Mouse (Mus musculus) urinary bladder, postnatal 4 days (tissue): Measurements from ENCODE around the gene Adamtsl2.
A peak's percentile ranks its signal among the peaks of the same experiment; 100 is the strongest.

ENCODE experiments used
- DNase-seq, 2 experiments: peaks; one replicate each; pipeline ENCODE4 v3.0.0; 2021 to 2022; ENCODE audit warnings: low spot score in 2 of 2

The Adamtsl2 gene

DNA sequence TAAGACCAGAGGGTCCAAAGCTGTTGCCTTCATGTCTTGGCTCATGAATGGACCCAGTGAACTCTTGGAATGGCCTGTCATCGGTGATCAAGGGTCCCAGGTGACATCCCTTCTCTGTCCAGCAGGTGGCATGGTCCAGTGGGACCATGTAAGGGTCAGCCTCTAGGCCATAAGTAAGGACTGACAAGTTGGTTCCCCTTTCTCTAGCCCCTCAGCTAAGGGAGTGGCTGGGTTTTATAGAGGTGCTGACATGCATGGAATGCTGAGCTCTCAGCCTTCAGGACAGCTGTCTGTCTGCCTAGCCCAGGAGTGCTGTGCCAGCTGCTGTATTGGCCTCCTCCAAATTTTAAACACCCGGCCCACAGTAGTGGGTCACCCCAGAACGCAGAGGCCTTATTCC is 3.7 kb upstream of the Adamtsl2 start:
- DNase-seq, result no peak

DNA sequence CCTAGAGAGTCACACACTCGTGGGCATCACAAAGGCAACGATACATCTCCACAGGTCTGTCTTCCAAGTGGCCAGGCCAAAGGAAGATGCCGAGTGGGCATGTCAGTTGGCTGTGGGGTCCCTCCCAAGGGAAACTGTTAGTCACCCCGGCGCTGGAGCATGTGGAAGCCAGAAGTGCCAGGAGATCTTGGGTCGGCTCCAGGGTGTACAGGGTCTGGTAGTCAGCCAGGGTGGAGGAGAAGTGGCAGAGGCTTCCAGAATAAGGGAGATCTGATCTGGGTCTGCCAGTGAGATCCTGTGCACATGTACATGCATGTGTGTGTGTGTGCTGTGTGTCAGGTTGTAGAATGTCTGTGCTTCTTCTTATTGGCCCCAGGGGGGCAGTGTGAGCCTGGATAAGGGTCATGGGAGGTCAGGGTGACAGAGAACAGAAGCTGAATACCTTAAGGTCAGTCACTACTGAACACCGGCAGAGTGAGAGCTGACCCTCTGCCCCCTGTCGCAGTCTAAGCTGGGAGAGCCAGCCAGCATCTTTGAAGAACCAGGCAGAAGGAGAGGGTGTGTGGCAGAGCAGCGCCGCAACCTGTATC is 1.4 kb upstream of the Adamtsl2 start:
- no peak for DNase-seq

DNA sequence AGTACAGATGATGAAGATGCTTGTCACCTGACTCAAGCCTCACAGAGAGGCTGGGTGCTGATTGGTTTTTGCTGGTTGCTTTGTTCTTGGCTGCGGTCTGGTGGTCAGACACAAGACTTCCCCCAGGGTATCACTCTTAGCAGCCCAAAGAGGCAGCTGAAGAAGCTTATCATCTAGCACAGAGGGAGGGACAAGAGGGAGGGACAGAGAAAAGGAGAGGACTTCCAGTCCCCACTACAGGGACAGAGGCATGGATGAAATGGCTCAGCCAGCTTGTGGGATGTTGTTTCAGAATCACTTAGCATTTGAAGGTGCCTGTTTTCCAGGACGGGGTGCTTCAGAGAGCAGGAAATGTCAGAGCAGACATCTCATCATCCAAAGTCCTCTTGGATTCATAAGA is 867 bp upstream of the Adamtsl2 start:
- no peak for DNase-seq

DNA sequence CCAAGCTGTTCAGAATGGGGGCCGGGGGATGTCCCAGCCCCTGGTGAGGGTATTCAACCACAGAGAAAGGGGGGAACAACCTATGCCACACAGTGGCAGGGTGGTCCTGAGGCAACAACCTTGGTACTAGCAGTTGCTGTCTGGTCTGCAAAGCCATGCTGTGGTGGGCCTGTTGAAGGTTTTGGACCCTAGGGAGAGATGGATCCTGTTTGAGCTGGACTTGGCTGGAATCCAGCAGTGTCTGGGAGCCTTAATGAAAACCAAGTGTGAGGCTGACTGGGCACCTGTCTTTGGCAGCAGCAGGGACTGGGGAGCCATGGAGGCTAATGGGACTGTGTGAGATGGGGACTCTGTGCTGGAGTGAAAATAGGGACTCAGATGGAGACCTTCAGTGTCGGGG is 470 bp downstream of the Adamtsl2 start:
- DNase-seq, result no peak

DNA sequence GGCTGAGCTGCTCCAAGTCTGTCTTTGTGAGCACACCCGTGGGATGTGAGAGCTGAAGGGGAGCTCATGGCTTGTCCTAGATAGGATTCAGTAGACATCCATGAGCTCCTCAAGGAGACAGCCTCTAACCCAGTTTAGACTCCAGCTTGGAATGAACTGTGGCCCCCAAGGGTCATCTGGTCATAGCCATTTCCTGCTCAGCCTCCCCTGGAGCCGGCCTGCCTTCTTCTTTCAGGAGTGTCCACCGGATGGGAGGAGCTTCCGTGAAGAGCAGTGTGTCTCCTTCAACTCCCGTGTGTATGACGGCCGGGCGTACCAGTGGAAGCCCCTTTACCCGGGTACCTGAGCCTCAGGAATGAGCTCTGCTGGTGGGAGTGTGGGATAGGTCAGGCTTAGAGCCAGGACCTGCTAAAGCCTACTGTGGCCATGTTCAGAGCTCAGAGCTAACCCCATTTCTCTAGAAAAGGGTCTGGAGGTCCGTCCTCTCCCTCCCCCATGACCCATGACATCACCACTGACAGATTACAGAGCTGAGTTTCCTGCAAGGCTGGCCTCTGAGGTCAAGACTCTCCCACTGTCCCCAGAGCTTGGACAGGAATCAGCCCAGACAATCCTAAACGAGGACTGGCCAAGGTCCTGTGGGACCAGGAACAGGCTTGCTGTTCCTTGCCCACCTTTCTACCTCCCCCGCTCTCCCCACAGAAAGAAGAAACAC is 4.7 kb downstream of the Adamtsl2 start:
- DNase-seq, result no peak

DNA sequence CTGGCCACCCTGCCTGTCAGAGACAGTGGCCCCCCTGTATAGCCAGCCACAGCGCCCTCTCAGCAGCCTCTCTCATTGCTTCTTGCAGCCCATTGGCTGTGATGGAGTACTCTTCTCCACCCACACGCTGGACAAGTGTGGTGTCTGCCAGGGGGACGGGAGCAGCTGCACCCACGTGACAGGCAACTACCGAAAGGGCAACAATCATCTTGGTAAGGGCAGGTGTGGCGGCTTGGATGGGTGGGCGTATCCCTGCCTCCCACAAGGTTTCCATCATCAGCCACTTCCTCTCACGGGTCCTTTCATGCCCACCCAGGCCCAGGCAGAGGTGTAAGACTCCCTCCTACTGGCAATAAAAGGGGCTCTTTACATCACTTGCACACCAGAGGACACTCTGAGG is 5.8 kb downstream of the Adamtsl2 start:
- DNase-seq, result no peak

DNA sequence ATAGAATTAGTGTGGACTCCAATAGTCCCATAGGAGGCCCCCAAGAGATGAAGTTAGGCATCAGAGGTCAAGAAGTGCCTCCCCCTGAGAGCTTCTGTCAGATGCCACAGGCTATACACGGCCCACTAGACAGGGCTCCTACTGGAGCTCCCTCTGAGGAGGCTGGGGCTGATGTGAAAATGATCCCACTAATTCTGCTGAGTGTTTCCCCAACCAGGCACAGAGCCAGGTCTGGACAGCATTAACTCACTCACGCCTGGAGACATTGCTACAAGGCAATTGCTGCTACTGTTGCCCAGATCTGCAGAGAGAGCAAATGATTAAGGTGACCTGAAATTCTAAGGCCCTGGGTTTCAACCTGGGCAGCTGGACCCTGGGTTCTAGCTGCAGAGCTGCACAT is 6.6 kb downstream of the Adamtsl2 start:
- no peak for DNase-seq

DNA sequence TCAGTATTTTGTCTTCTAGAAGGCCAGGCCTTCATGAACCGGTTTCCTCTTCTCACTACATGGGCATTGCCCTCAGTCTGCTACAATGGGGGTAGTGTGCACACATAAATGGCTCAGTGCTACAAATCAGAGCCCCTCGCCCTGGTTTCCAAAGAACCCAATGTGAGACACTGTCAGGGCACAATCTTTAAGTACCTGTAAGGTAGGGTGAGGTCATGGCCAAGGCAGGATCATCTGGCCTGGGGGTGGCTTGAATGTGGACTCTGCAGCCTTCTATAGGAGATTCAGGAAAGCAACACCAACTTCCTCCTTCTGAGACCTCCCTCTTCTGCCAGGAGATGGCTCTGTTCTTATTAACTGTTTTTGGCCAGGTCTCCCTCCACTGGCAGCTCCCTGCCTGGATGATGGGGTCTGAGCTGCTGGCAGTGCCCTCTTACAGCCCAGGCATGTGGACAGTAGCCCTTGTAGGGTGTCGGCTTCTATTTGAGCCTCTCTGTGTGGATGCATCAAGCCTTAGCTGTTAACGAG is 7.4 kb downstream of the Adamtsl2 start:
- DNase-seq, result no peak

DNA sequence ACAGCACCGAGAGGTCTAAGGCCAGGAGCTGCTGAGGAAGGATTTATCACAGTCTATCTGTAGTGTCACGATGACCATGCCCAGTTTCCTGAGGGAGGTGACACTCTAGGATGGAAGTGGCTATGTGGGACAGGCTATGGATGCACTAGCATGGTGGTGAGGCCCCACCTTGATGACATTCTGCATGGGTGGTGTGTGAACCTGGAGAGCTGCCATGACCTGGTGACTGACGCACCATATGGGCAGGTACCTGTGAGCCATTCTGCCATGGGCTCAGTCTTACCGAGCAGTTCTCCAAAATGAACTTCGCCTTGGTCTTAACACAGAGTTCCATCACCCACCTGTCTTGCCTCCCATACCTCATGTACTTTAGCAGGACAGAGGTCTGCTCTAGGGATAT is 8.4 kb downstream of the Adamtsl2 start:
- DNase-seq, result no peak

DNA sequence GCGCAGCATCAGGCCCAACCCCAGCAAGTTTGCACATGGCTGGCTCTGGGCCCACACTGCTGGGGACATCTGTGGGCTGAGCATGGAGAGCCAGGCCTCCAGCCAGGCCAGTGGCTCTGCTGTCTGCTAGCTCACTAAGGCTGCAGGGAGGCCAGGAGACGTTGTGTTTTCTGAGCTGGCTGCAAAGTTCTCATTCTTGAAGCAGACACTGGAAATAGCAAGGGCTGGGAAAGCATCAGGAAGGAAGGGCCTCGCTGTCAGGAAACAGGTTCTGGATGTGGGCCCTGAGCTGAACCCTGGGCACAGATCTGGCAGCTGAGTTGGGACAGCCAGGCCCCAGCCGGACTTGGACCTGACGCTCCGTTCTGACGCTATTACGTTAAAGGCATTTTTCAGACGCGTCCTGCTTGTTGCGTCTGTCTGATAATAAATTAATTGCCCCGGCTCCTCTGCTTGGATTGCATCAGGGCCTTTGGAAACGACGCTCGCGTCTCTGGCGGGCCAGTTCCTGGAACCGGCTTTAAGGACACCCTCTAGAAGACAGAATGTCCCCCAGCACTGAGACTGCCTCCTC is 9.0 kb downstream of the Adamtsl2 start:
- peak in 1 of 2 experiments; percentile 64 for DNase-seq

DNA sequence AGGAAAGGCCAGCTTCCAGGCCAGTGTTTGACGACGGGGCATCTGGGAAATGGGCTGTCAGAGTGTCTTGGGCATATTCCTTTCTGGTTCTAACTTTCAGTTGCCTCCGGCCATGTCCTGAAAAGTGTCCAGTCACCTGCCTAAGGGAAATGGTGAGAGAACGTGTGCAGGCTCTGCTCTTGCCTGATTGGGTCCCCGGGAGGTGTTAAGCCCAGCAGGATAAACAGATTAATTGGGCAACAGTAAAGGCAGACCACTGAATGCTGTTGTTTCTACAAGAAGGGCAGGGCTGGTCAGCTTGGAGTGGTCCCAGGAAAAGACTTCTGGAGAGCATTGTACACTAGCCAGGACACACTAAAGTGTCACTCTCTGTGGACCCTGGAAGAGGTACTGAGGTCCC is 9.5 kb downstream of the Adamtsl2 start:
- no peak for DNase-seq

DNA sequence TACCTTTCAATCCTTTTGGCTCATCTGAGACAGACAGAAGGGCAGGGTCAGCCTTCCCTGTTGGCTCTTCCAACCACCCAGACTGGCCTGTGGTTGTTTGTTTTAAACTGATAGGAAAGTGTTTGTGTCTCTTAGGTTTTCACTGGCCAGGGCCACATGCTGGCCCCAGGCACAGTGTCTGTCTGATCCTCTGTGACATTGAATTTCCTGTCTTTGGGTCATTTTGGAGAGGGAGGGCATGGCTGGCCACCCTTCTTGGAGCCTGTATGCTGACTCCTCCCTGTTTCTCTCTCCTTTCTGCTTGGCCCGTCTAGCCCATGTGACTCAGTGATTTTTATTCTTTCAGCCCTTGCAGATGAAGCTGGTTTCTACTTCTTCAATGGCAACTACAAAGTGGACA is 10.1 kb downstream of the Adamtsl2 start:
- DNase-seq, result no peak

DNA sequence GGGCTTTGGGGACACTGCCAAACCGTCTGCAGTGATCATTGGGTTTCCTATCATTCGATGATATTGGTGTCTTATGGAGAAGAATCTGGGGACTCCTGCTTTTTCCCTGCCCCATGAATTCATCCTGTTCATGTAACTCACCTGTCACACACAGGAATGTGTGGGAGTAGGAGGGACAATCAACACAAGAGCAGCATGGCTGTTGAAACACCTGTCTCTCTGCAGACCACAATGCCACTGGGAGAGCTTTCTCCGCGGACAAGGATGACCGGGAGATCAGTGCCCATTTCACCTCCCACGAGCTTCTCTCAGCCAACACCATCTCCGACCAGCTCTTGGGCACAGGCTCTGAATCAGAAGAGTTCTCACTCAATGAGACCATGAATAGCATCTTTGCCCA is 16.0 kb downstream of the Adamtsl2 start:
- no peak for DNase-seq

DNA sequence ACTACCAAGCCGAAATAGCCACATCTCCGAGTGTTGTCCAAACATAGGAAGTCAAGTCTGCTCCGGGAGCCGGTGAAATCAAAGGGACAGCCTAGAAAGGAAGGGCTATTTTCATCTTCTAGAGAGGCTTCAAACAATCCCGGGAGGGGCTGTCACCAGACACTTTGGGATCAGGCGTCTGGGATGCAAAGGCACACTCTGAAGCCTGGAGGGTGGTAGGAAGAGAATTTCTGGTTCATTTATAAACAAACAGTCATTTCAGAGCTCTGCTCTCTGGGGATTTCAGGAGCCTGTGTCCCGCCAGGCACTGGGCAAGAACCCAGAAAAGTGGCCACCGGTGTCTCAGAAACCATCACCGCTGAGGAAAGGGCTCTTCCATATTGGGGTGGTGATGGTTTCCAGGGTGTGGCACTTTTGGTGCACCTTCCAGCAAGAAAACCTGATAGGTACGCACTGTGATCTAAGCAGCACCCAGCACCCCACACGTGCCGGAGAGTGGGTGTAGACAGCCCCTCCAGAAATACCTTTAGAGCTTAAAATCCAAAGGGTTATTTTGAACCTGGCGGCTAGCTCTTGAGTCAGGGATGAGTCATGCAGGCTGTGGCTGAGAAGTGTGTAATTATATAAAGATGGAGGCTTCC is 17.3 kb downstream of the Adamtsl2 start:
- DNase-seq, result no peak

DNA sequence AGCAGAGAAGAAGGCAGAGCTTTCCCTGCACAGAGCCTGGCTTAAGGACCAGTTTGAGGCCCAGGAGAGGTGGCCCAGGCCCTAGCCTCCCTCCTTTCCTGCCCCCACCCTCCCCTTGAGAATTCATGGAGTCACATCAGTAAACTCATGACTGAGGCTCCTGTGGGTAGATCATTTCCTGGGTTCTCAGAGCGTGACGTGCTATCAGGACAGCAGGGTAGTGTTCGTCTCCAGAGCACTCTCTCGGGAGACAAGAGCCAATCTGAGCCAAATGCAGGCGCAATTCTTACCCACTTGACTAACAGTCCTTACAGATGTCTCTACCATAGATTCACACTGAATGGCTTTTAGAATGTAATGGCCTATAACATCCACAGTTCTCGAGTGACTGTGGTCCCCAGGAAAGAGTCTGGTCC is 18.1 kb downstream of the Adamtsl2 start:
- DNase-seq, result no peak

DNA sequence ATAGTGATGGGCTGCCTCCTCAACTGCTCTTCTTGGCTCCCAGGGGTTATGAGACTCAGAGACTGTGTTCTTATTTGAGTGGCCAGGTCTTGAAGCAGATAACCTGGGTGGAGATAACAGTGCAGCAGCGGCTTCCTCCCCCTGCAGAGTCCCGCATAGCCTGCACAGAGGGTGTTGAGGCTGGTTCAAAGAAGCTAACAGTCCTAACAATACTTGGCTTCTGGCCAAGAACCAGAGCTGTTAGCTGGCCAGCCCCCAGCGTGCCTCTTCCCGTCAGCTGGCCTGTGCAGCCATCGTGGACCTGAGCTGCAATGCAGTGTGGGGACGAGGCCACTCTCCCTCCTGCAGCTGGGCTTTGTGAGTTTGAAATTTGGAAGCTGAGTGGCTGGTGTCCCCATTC is 18.6 kb downstream of the Adamtsl2 start:
- DNase-seq, result peak in 1 of 2 experiments; percentile 51

DNA sequence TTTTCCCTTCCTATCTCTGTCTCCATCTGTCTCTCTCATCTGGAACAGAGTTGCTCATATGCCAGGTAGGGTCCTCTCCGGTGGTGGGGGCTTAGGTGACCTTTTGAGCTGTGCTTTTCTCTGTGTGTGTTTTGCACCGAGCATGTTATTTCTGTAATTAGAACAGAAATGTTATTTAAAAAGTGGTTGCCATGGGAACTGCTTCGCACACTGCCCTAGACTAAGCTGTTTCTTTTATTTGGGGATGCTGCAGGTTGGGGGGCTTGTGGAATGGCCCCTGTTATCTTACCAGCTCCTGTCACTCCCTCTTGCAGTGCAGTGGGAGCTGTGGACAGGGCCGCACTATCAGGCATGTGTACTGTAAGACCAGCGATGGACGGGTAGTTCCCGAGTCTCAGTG is 24.4 kb downstream of the Adamtsl2 start:
- no peak for DNase-seq

DNA sequence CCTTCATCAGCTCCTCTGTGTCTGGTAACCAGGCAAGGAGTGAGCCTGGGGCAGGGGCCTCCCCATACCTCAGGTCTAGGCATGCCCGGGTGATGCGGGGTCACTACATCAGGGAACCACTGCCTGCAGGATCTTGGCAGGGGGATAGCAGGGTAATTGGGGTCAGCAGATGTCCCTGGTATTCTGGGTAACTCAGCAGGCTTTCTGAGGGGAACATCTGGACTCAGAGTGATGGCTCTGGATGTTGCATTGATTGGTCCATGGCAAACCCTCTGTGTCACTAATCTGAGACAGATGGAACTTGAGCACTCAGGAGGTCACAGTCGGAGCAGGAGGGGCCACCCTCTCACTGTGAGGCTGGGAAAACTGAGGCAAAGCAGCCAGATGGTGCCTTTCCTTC is 27.6 kb downstream of the Adamtsl2 start:
- no peak for DNase-seq

DNA sequence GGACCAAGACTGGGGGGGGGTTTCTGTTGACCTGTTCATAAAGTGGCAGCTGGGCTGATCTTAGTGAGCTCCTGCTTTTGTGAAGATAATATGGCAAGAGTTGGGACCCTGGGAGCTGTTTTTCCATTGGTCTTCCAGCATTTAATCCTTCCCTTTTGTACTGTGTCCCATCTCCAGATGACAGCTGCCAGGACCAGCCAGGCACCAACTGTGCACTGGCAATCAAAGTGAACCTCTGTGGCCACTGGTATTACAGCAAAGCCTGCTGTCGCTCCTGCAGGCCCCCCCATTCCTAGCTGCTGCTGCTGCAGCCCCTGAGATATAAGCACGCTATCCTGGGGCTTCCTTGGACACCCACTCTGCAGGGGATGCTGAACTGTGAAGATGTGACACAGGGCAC is 29.0 kb downstream of the Adamtsl2 start:
- DNase-seq, result no peak

DNA sequence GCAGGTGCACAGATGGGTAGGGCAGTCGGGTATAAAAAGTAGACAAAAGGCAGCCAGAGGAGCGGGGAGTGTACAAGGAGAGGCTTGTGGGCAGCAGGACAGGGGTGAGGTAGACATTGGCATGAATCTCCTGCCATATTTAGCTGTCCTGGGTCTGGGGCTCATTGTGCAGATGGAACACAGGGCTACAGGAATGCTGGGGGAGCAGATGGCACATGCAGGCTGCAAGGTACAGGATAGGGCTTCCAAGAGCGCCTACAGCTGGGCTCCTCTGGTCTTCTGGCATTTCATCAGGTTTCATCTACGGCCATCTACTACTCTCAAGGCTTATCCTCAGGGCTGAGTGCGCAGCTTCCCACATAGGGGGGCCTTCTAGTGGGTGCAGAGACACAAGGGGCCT is 29.9 kb downstream of the Adamtsl2 start:
- DNase-seq, result no peak

DNA sequence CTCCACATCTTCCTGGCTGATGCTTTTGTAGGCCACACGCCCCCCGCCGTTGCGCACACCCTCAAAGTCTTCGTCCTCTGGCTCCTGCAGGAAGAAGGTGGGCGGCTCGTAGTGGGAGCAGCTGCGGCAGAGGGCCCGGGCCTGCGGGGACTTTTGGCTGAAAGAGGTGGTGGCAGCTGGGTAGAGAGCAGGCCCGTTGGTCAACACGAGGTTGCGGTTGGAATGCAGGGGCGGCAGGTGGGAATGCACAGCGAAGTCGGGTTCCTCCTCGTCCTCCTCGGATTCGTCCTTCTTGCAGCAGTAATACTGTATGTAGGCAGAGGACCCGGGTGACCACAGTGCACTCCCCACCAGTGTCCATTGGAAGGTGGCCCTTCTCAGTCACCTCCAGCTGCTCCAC is 33.4 kb downstream of the Adamtsl2 start:
- DNase-seq, result no peak

DNA sequence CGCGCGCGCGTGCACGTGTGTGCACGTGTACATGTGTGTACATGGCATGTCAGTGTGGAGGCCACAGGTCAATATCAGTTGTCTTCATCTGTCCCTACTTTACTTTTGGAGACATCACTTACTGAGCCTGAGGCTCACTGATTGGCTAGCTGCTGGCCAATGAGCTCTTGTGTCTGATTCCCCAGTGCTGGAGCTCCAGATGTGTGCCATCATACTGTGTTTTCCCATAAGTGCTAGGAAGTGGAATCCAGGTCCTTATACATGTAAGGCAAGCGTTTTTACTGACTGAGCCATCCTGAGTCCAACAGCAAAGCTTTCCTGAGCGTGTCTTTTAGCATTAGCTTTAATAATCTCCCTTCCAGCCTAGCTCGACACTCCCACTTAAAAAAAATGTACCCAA is 35.0 kb downstream of the Adamtsl2 start:
- no peak for DNase-seq

DNA sequence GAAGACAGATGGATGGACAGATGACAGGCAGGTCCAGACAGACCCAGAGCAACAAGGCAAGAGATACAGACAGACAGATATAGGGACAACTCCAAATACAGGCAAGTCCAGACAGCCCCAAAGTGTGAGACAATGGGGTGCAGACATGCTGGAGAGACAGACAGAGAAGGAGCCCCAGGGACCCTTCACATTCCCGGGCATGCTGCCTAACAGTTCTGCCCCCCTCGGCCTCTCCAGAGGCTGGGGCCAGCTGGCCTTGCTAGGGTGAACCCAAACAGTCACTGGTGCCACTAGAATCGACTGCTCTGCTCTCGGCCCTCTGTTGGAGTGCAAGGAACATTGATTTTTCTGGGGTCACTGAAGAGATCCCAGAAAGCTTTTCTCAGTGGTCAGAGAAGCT is 39.3 kb downstream of the Adamtsl2 start:
- no peak for DNase-seq
